Mouse (Mus musculus) mesoderm, embryonic 11.5 days (tissue): Measurements from ENCODE around the gene Olfr134.
"Not testable (repeated sequence)": the region's sequence is repeated elsewhere in the genome, so short reads cannot be mapped to it uniquely, and the experiment has no call there.

Experiments used
- DNase-seq: peaks from one replicate; pipeline ENCODE4 v3.0.0-alpha.2; 2012; ENCODE audit warnings: low read depth, low spot score

Gene Olfr134

GRCm38 (mm10) chr17:38171088-38171487 lies at the start of gene Olfr134:
TSS of gene Olfr134 (plus strand) at chr17:38171388.
- no peak for DNase-seq

- not testable (repeated sequence) for DNase-seq
Measured at GRCm38 (mm10) chr17:38124199-38124598, 47.0 kb upstream of the Olfr134 start.

GRCm38 (mm10) chr17:38125371-38125770 lies 45.8 kb upstream of the Olfr134 start:
- DNase-seq: not testable (repeated sequence)

DNA sequence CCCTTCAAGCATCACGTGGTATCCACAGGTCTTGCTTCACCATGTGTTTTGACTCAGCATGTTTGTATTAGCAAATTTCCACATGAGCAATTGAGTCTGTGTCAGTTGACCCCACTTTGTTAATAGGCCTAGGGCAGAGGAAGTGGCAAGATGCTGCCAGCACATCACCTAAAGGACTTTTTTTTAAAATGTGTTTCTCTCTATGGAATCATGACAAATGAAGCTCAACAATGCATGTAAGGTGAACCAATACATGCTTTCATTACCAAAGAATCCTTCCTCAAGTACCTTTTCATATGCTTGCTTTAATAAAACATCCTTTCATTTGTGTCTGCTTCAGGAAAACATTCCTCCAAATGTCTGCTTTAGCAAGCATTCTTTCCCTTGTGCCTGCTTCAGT lies 36.8 kb upstream of the Olfr134 start, which contains the start of gene Olfr132:
Gene Olfr132 (minus strand): TSS at position 101 of the 400 bp plus-strand sequence.
- no peak for DNase-seq

- DNase-seq: no peak
Measured at GRCm38 (mm10) chr17:38144981-38145380, 26.2 kb upstream of the Olfr134 start, which contains the start of gene Olfr133. TSS of gene Olfr133 (plus strand) at chr17:38145281.

DNA sequence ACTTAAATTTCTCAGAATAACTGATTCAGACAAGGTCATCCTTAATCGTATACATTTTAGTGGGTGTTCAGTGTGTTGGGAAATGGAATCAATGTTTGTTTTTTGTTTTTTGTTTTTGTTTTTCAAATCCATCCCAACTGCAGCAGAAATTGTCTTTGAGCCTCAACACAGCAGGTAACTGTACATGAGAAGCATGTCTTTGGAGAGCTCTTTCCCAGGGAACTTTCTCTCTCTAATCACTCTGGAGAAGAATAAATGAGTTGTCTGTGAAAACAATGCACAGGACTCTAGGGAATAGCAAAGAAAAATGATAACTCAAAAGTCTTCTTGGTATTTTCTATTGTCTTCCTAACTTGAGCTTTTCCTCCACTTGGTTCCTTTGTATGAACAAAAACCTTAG lies 32.8 kb downstream of the Olfr134 start, which contains the start of gene Olfr135:
Gene Olfr135 (plus strand): TSS at position 301 of the 400 bp plus-strand sequence.
- no peak for DNase-seq
